Mouse (Mus musculus): Measurements from ENCODE around the gene Hectd4. TPM values are rescaled to one million over a fixed set of nuclear protein-coding genes. Genes with fewer than 3 reads are reported as not detected.
"Not testable (repeated sequence)": the region's sequence is repeated elsewhere in the genome, so short reads cannot be mapped to it uniquely, and the experiment has no call there.

The Hectd4 gene
- polyA plus RNA-seq, 1 experiment = 61.5 TPM

- Histone ChIP-seq H3K4me1 (replicated peaks; ENCODE audit: control insufficient read depth, insufficient read depth, low read length) (peaks cover 7% of the 10 kb centered on the region), H3K4me3 (ENCODE audit: control insufficient read depth, insufficient read depth, low read length) (no peak overlapping the region), H3K27me3 (ENCODE audit: control insufficient read depth, insufficient read depth, low read length) (no peaks in the 10 kb centered on the region), H3K27ac (ENCODE audit: control insufficient read depth, insufficient read depth, low read length) (no peak overlapping the region), H3K36me3 (ENCODE audit: control insufficient read depth, insufficient read depth, low read length) (no peaks in the 10 kb centered on the region)
- no peak for DNase-seq
- 100% methylated on average over 1 of the region's 1 CpGs for WGBS
- TF ChIP-seq POLR2A (IDR thresholded peaks at IDR 0.05; ENCODE audit: control insufficient read depth, extremely low read depth, insufficient read depth, low read length, poor library complexity) (no peak), CTCF (IDR thresholded peaks at IDR 0.05; ENCODE audit: borderline replicate concordance, control insufficient read depth, extremely low read depth, insufficient read depth, low read length, poor library complexity) (no peak)
Observed at GRCm38 (mm10) chr5:121219190-121219589, 829 bp upstream of the Hectd4 start.

GRCm38 (mm10) chr5:121220732-121221301, 798 bp downstream of the Hectd4 start:
- DNase-seq = peak; percentile 64
- Histone ChIP-seq H3K27me3 (ENCODE audit: control insufficient read depth, insufficient read depth, low read length) (no peaks in the 10 kb centered on the region), H3K4me1 (replicated peaks; ENCODE audit: control insufficient read depth, insufficient read depth, low read length) (peaks cover 7% of the 10 kb centered on the region), H3K4me3 (ENCODE audit: control insufficient read depth, insufficient read depth, low read length) (peak overlapping the region; percentile 92), H3K27ac (ENCODE audit: control insufficient read depth, insufficient read depth, low read length) (peak overlapping the region; percentile 73), H3K36me3 (ENCODE audit: control insufficient read depth, insufficient read depth, low read length) (no peaks in the 10 kb centered on the region)
- TF ChIP-seq POLR2A (IDR thresholded peaks at IDR 0.05; ENCODE audit: control insufficient read depth, extremely low read depth, insufficient read depth, low read length, poor library complexity) (no peak), CTCF (IDR thresholded peaks at IDR 0.05; ENCODE audit: borderline replicate concordance, control insufficient read depth, extremely low read depth, insufficient read depth, low read length, poor library complexity) (no peak)
- under 1% methylated on average over 36 of the region's 38 CpGs for WGBS

- Histone ChIP-seq H3K4me1 (replicated peaks; ENCODE audit: control insufficient read depth, insufficient read depth, low read length) (peaks cover 10% of the 10 kb centered on the region), H3K27me3 (ENCODE audit: control insufficient read depth, insufficient read depth, low read length) (no peaks in the 10 kb centered on the region), H3K4me3 (ENCODE audit: control insufficient read depth, insufficient read depth, low read length) (peak overlapping the region; percentile 92), H3K27ac (ENCODE audit: control insufficient read depth, insufficient read depth, low read length) (no peak overlapping the region), H3K36me3 (ENCODE audit: control insufficient read depth, insufficient read depth, low read length) (no peaks in the 10 kb centered on the region)
- DNase-seq = no peak
- TF ChIP-seq POLR2A (IDR thresholded peaks at IDR 0.05; ENCODE audit: control insufficient read depth, extremely low read depth, insufficient read depth, low read length, poor library complexity) = no peak
- no peak for TF ChIP-seq CTCF (IDR thresholded peaks at IDR 0.05; ENCODE audit: borderline replicate concordance, control insufficient read depth, extremely low read depth, insufficient read depth, low read length, poor library complexity)
- 41% methylated on average over 23 of the region's 23 CpGs for WGBS
Observed at GRCm38 (mm10) chr5:121221328-121221850, 1.4 kb downstream of the Hectd4 start.

GRCm38 (mm10) chr5:121224020-121224419, 4.0 kb downstream of the Hectd4 start:
- WGBS = 97% methylated on average over 4 of the region's 4 CpGs
- not testable (repeated sequence) for H3K4me3 ChIP-seq (ENCODE audit: control insufficient read depth, insufficient read depth, low read length); DNase-seq; H3K27me3 ChIP-seq (ENCODE audit: control insufficient read depth, insufficient read depth, low read length); H3K36me3 ChIP-seq (ENCODE audit: control insufficient read depth, insufficient read depth, low read length); H3K27ac ChIP-seq (ENCODE audit: control insufficient read depth, insufficient read depth, low read length)
- H3K4me1 ChIP-seq (replicated peaks; ENCODE audit: control insufficient read depth, insufficient read depth, low read length) = peaks cover 10% of the 10 kb centered on the region

GRCm38 (mm10) chr5:121224856-121225255, 4.8 kb downstream of the Hectd4 start:
- 70% methylated on average over 3 of the region's 3 CpGs for WGBS
- no peaks in the 10 kb centered on the region for H3K27me3 ChIP-seq (ENCODE audit: control insufficient read depth, insufficient read depth, low read length)
- no peak overlapping the region for H3K4me3 ChIP-seq (ENCODE audit: control insufficient read depth, insufficient read depth, low read length)
- H3K4me1 ChIP-seq (replicated peaks; ENCODE audit: control insufficient read depth, insufficient read depth, low read length) = peaks cover 9% of the 10 kb centered on the region
- no peak for DNase-seq
- no peak overlapping the region for H3K27ac ChIP-seq (ENCODE audit: control insufficient read depth, insufficient read depth, low read length)
- TF ChIP-seq POLR2A (IDR thresholded peaks at IDR 0.05; ENCODE audit: control insufficient read depth, extremely low read depth, insufficient read depth, low read length, poor library complexity) = no peak
- no peak for TF ChIP-seq CTCF (IDR thresholded peaks at IDR 0.05; ENCODE audit: borderline replicate concordance, control insufficient read depth, extremely low read depth, insufficient read depth, low read length, poor library complexity)
- H3K36me3 ChIP-seq (ENCODE audit: control insufficient read depth, insufficient read depth, low read length) = no peaks in the 10 kb centered on the region

- Histone ChIP-seq H3K36me3 (ENCODE audit: control insufficient read depth, insufficient read depth, low read length) (no peaks in the 10 kb centered on the region), H3K4me3 (ENCODE audit: control insufficient read depth, insufficient read depth, low read length) (no peak overlapping the region), H3K27me3 (ENCODE audit: control insufficient read depth, insufficient read depth, low read length) (no peaks in the 10 kb centered on the region), H3K4me1 (replicated peaks; ENCODE audit: control insufficient read depth, insufficient read depth, low read length) (peaks cover 13% of the 10 kb centered on the region), H3K27ac (ENCODE audit: control insufficient read depth, insufficient read depth, low read length) (no peak overlapping the region)
- no peak for TF ChIP-seq CTCF (IDR thresholded peaks at IDR 0.05; ENCODE audit: borderline replicate concordance, control insufficient read depth, extremely low read depth, insufficient read depth, low read length, poor library complexity)
- no peak for TF ChIP-seq POLR2A (IDR thresholded peaks at IDR 0.05; ENCODE audit: control insufficient read depth, extremely low read depth, insufficient read depth, low read length, poor library complexity)
- 96% methylated on average over 2 of the region's 2 CpGs for WGBS
- DNase-seq = no peak
Observed at GRCm38 (mm10) chr5:121225854-121226253, 5.8 kb downstream of the Hectd4 start.

- no peak for TF ChIP-seq CTCF (IDR thresholded peaks at IDR 0.05; ENCODE audit: borderline replicate concordance, control insufficient read depth, extremely low read depth, insufficient read depth, low read length, poor library complexity)
- no peak for TF ChIP-seq POLR2A (IDR thresholded peaks at IDR 0.05; ENCODE audit: control insufficient read depth, extremely low read depth, insufficient read depth, low read length, poor library complexity)
- no peak overlapping the region for H3K4me3 ChIP-seq (ENCODE audit: control insufficient read depth, insufficient read depth, low read length)
- H3K36me3 ChIP-seq (ENCODE audit: control insufficient read depth, insufficient read depth, low read length) = no peaks in the 10 kb centered on the region
- 55% methylated on average over 3 of the region's 3 CpGs for WGBS
- no peak overlapping the region for H3K27ac ChIP-seq (ENCODE audit: control insufficient read depth, insufficient read depth, low read length)
- H3K27me3 ChIP-seq (ENCODE audit: control insufficient read depth, insufficient read depth, low read length) = no peaks in the 10 kb centered on the region
- DNase-seq = no peak
- H3K4me1 ChIP-seq (replicated peaks; ENCODE audit: control insufficient read depth, insufficient read depth, low read length) = peaks cover 13% of the 10 kb centered on the region
Observed at GRCm38 (mm10) chr5:121226406-121226805, 6.4 kb downstream of the Hectd4 start.

All from thymus, adult 2 months (tissue).